Mouse (Mus musculus) forebrain, postnatal 0 days (tissue): ENCODE results near the gene Olfm2. TPM values are rescaled to one million over a fixed set of nuclear protein-coding genes. Genes with fewer than 3 reads are reported as not detected.
"Not testable (repeated sequence)": the region's sequence is repeated elsewhere in the genome, so short reads cannot be mapped to it uniquely, and the experiment has no call there.

Experiments
- ATAC-seq: fragments of 200-750 bp; cut with Nextera tagmentation; 2 replicates; pipeline ENCODE4 v1.8.0; 2017; ENCODE audit warnings: mild to moderate bottlenecking, moderate library complexity
- DNase-seq: peaks from one replicate; pipeline ENCODE4 v3.0.0-alpha.2; 2015
- H3K27ac ChIP-seq: fragments of 300-500 bp; sonication (generic); 2 replicates; pipeline ENCODE4 v1.5.1; 2014; ENCODE audit warnings: low read depth, mild to moderate bottlenecking, antibody characterized with exemption, low read length, moderate library complexity, mixed read lengths
- H3K27me3 ChIP-seq: fragments of 300-500 bp; sonication (generic); 2 replicates; pipeline ENCODE4 v1.6.1; 2014; ENCODE audit warnings: mild to moderate bottlenecking, low read length, mixed read lengths; ENCODE audit not compliant: insufficient read depth
- H3K36me3 ChIP-seq: fragments of 300-500 bp; sonication (generic); 2 replicates; pipeline ENCODE4 v1.6.1; 2014; ENCODE audit warnings: mild to moderate bottlenecking, moderate library complexity; ENCODE audit not compliant: insufficient read depth
- H3K4me1 ChIP-seq: fragments of 300-500 bp; sonication (generic); 2 replicates; pipeline ENCODE4 v1.6.1; 2014; ENCODE audit warnings: antibody characterized with exemption; ENCODE audit not compliant: insufficient read depth
- H3K4me2 ChIP-seq: fragments of 300-500 bp; sonication (generic); 2 replicates; pipeline ENCODE4 v1.6.1; 2014; ENCODE audit warnings: low read depth, mild to moderate bottlenecking, moderate library complexity
- H3K4me3 ChIP-seq: fragments of 300-500 bp; sonication (generic); 2 replicates; pipeline ENCODE4 v1.5.1; 2014; ENCODE audit warnings: low read depth, low read length, mixed read lengths
- H3K9ac ChIP-seq: fragments of 300-500 bp; sonication (generic); 2 replicates; pipeline ENCODE4 v1.6.1; 2014; ENCODE audit warnings: mild to moderate bottlenecking
- H3K9me3 ChIP-seq: fragments of 300-500 bp; sonication (generic); 2 replicates; pipeline ENCODE4 v1.6.1; 2016; ENCODE audit warnings: low read length
- CTCF ChIP-seq: sonication (generic); IDR thresholded peaks from 2 replicates; pipeline ENCODE4 v1.5.1; 2016; ENCODE audit warnings: antibody characterized with exemption, control low read depth, low read depth
- WGBS: fragments of 180-500 bp; shearing (Covaris S2); extraction: QIAGEN DNeasy Blood & Tissue Kit; methylation state at CpG from one replicate; pipeline ENCODE4 v1.1.7; 2014; 5-methylcytosine and 5-hydroxymethylcytosine counted together
- polyA plus RNA-seq: library from polyadenylated mRNA; unstranded; fragments of >200 nt; fragmentation: Nextera tagmentation; extraction: Ambion mirVana; gene quantifications from 2 replicates; pipeline ENCODE4 v1.2.1, GENCODE M21; 2015
- total RNA-seq: library from RNA; depleted of rRNA; stranded (reverse); fragments of >200 nt; gene quantifications from 2 replicates; pipeline ENCODE4 v1.2.3, GENCODE M21; 2014; rRNA removed

The Olfm2 gene
- total and polyA plus RNA-seq, 2 experiments from 2014 or later: 249 to 263 TPM

- Histone ChIP-seq H3K9me3 (no peaks in the 10 kb centered on the region), H3K27me3 (no peaks in the 10 kb centered on the region), H3K4me3 (no peak overlapping the region), H3K4me1 (peaks cover 4% of the 10 kb centered on the region; the same call in 1 of the 2 replicates), H3K4me2 (no peak overlapping the region), H3K9ac (no peak overlapping the region), H3K36me3 (peaks cover 19% of the 10 kb centered on the region), H3K27ac (no peak overlapping the region)
- DNase-seq (no peak), ATAC-seq (no peak)
- 82% methylated on average over 3 of the region's 3 CpGs for WGBS
- no peak for TF ChIP-seq CTCF
Measured at GRCm38 (mm10) chr9:20636256-20636655, 109.9 kb downstream of the Olfm2 start.

GRCm38 (mm10) chr9:20635676-20636075 is 110.5 kb downstream of the Olfm2 start:
- H3K9me3 ChIP-seq, DNase-seq: not testable (repeated sequence)
- 94% methylated on average over 8 of the region's 8 CpGs for WGBS

GRCm38 (mm10) chr9:20631332-20631731 is 114.8 kb downstream of the Olfm2 start:
- WGBS: 95% methylated on average over 2 of the region's 2 CpGs
- no peak overlapping the region for H3K4me2 ChIP-seq
- ATAC-seq (no peak), DNase-seq (no peak)
- H3K27me3 ChIP-seq: no peaks in the 10 kb centered on the region
- no peaks in the 10 kb centered on the region for H3K9me3 ChIP-seq
- no peak overlapping the region for H3K9ac ChIP-seq
- no peaks in the 10 kb centered on the region for H3K36me3 ChIP-seq
- H3K27ac ChIP-seq: no peak overlapping the region
- no peaks in the 10 kb centered on the region for H3K4me1 ChIP-seq
- no peak overlapping the region for H3K4me3 ChIP-seq
- no peak for TF ChIP-seq CTCF

More at GRCm38 (mm10) chr9:20635676-20636075, 110.5 kb downstream of the Olfm2 start:
- not testable (repeated sequence) for H3K4me2 ChIP-seq, H3K27me3 ChIP-seq, H3K9ac ChIP-seq, ATAC-seq, H3K27ac ChIP-seq, H3K4me1 ChIP-seq, H3K4me3 ChIP-seq
- H3K36me3 ChIP-seq: peaks cover 19% of the 10 kb centered on the region

Other genes with a start within 250 kb of the Olfm2 start
- 123 and 156 TPM in 2 replicates for gene Zfp266, start 224.9 kb downstream of the Olfm2 start, total RNA-seq
- 44.3 and 57.1 TPM in 2 replicates for gene Zfp266, start 224.9 kb downstream of the Olfm2 start, polyA plus RNA-seq
- 35.5 and 38.4 TPM in 2 replicates for gene Zfp846, start 165.1 kb downstream of the Olfm2 start, total RNA-seq
- 25.9 and 38.9 TPM in 2 replicates for gene Zfp846, start 165.1 kb downstream of the Olfm2 start, polyA plus RNA-seq
- 166 and 215 TPM in 2 replicates for gene Ubl5, start 103.5 kb downstream of the Olfm2 start, total RNA-seq
- 533 and 690 TPM in 2 replicates for gene Ubl5, start 103.5 kb downstream of the Olfm2 start, polyA plus RNA-seq
- 15.6 and 18.7 TPM in 2 replicates for gene Fbxl12, start 101.6 kb downstream of the Olfm2 start, total RNA-seq
- 12.5 and 13.4 TPM in 2 replicates for gene Fbxl12, start 101.6 kb downstream of the Olfm2 start, polyA plus RNA-seq
- 38.8 and 46.6 TPM in 2 replicates for gene Pin1, start 94.3 kb downstream of the Olfm2 start, total RNA-seq
- 62.0 and 76.0 TPM in 2 replicates for gene Pin1, start 94.3 kb downstream of the Olfm2 start, polyA plus RNA-seq
- gene Col5a3, start 68.7 kb upstream of the Olfm2 start, total RNA-seq: 1.2 and 3.7 TPM in 2 replicates
- gene Col5a3, start 68.7 kb upstream of the Olfm2 start, polyA plus RNA-seq: 0.40 TPM in 2 replicates
- not detected in 2 replicates for gene Rdh8, start 72.2 kb upstream of the Olfm2 start, total RNA-seq
- not detected in 2 replicates for gene Rdh8, start 72.2 kb upstream of the Olfm2 start, polyA plus RNA-seq
- 18.0 and 22.1 TPM in 2 replicates for gene A230050P20Rik, start 122.3 kb upstream of the Olfm2 start, total RNA-seq
- 5.0 and 19.6 TPM in 2 replicates for gene A230050P20Rik, start 122.3 kb upstream of the Olfm2 start, polyA plus RNA-seq
- gene Angptl6, start 133.4 kb upstream of the Olfm2 start, total RNA-seq: 8.6 and 13.8 TPM in 2 replicates
- 16.4 and 20.6 TPM in 2 replicates for gene Angptl6, start 133.4 kb upstream of the Olfm2 start, polyA plus RNA-seq
- 55.5 and 72.4 TPM in 2 replicates for gene Ppan, start 141.8 kb upstream of the Olfm2 start, total RNA-seq
- gene Ppan, start 141.8 kb upstream of the Olfm2 start, polyA plus RNA-seq: 40.7 and 43.1 TPM in 2 replicates
- 129 and 137 TPM in 2 replicates for gene Eif3g, start 152.3 kb upstream of the Olfm2 start, total RNA-seq
- gene Eif3g, start 152.3 kb upstream of the Olfm2 start, polyA plus RNA-seq: 232 and 242 TPM in 2 replicates
- 83.1 and 101 TPM in 2 replicates for gene Dnmt1, start 213.5 kb upstream of the Olfm2 start, total RNA-seq
- gene Dnmt1, start 213.5 kb upstream of the Olfm2 start, polyA plus RNA-seq: 36.2 and 39.9 TPM in 2 replicates
- 3.7 and 4.0 TPM in 2 replicates for gene S1pr2, start 230.4 kb upstream of the Olfm2 start, total RNA-seq
- 5.1 and 5.7 TPM in 2 replicates for gene S1pr2, start 230.4 kb upstream of the Olfm2 start, polyA plus RNA-seq